Mouse (Mus musculus): ENCODE results near the gene Elmo1. TPM values are rescaled to one million over a fixed set of nuclear protein-coding genes. Genes with fewer than 3 reads are reported as not detected.

Elmo1 gene
- total and polyA plus RNA-seq, 3 experiments: 5.2 to 7.6 TPM; not detected in 1

DNA sequence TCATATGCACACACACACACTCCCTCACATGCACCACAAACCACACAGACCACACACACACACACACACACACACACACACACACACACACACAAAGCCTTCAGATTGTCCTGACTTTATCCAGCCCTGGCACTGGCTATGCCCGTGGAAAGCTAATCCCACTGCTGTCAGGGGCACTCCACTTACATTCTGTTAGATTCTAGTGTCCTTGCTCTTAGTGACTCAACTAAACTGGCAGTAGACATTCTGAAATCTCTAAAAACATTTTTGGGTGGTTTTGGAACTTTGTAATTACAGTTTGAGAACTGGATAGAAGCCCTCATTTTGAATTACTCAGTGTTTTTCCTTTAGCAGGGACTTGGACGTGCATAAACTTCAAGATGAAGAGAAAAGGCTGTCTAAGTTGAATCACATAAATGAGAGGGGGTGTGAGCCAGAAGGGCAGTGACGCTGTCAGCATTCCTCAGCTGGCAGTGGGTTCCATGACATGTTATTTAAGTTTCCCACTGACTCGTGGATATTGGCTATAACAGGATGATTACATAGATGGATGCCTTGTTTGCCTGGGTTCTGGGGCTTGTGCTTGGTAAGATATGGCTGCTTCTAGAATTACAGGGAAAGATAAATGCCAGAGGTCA is 127.2 kb downstream of the Elmo1 start:
- TF ChIP-seq E2F4 (IDR thresholded peaks at IDR 0.05; ENCODE audit: borderline replicate concordance, low read depth, low read length): no peak
- no peak for TF ChIP-seq RAD21 (IDR thresholded peaks at IDR 0.05; ENCODE audit: low read depth, low read length)
- TF ChIP-seq SIN3A (IDR thresholded peaks at IDR 0.05; ENCODE audit: low read length): no peak
- TF ChIP-seq BHLHE40 (IDR thresholded peaks at IDR 0.05; ENCODE audit: borderline replicate concordance, low read depth, low read length): no peak
- no peak for TF ChIP-seq EP300 (IDR thresholded peaks at IDR 0.05; ENCODE audit: low read depth in 1 of 2, low read length in 2 of 2)
- TF ChIP-seq ZKSCAN1 (IDR thresholded peaks at IDR 0.05; ENCODE audit: low read depth, low read length): no peak
- no peak for TF ChIP-seq MEF2A (IDR thresholded peaks at IDR 0.05; ENCODE audit: extremely low read depth, insufficient replicate concordance, low read depth, low read length, poor library complexity, severe bottlenecking)
- TF ChIP-seq MAX (IDR thresholded peaks at IDR 0.05; ENCODE audit: low read length): no peak
- TF ChIP-seq TCF12 (IDR thresholded peaks at IDR 0.05; ENCODE audit: low read depth, low read length): no peak
- no peak for TF ChIP-seq ETS1 (IDR thresholded peaks at IDR 0.05; ENCODE audit: low read depth, low read length)

DNA sequence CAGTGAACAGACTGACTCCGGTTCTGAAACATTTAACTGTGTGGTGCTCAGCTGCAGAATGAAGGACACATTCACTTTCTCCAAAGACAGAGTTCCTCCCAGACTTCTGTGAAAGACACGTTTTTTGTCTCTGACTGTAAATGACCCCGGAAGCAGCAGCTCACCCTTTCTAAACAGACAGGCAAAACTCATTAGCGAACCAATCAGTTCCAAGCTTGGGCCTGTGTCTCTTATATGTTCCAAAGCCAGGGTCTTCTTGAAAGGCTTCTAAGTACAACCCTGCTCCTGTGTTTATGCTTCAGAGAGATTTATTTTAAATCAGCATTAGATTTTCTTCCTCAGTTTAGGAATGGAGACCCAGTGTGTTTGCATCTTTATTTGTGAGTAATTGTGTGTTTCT is 127.7 kb downstream of the Elmo1 start:
- no peak overlapping the region for H3K4me3 ChIP-seq (ENCODE audit: control insufficient read depth in 1 of 2, insufficient read depth in 1 of 2, low read depth in 2 of 2, low read length in 2 of 2)
- no peak overlapping the region for H3K27ac ChIP-seq (ENCODE audit: control insufficient read depth, low read depth, low read length)
- H3K36me3 ChIP-seq (ENCODE audit: control insufficient read depth in 1 of 2, insufficient read depth in 2 of 2, low read length in 2 of 2): no peaks in the 10 kb centered on the region
- TF ChIP-seq ELF1 (IDR thresholded peaks at IDR 0.05; ENCODE audit: low read depth, low read length): no peak
- no peak for TF ChIP-seq UBTF (IDR thresholded peaks at IDR 0.05; ENCODE audit: borderline replicate concordance, insufficient read depth, low read depth, low read length)
- TF ChIP-seq SMC3 (IDR thresholded peaks at IDR 0.05; ENCODE audit: low read depth, low read length): no peak
- no peak for TF ChIP-seq MAX (IDR thresholded peaks at IDR 0.05; ENCODE audit: low read length)
- TF ChIP-seq JUND (IDR thresholded peaks at IDR 0.05; ENCODE audit: low read depth, low read length): no peak
- no peak for TF ChIP-seq NELFE (IDR thresholded peaks at IDR 0.05; ENCODE audit: low read depth, low read length)
- H3K79me2 ChIP-seq (ENCODE audit: control insufficient read depth, insufficient read depth, low read length, poor library complexity): no peaks in the 10 kb centered on the region
- no peak for DNase-seq (ENCODE audit: low read depth, low spot score)
- no peak overlapping the region for H3K9ac ChIP-seq (ENCODE audit: control insufficient read depth, low read depth, low read length, poor library complexity, severe bottlenecking)
- H3K27me3 ChIP-seq (ENCODE audit: control insufficient read depth in 1 of 2, insufficient read depth in 2 of 2, low read length in 2 of 2): no peaks in the 10 kb centered on the region
- H3K4me1 ChIP-seq (ENCODE audit: control insufficient read depth in 1 of 2, insufficient read depth in 2 of 2, low read length in 2 of 2): no peaks in the 10 kb centered on the region
- no peaks in the 10 kb centered on the region for H3K9me3 ChIP-seq (replicated peaks; ENCODE audit: insufficient read depth, low read length)

More for the DNA sequence above, 127.2 kb downstream of the Elmo1 start:
- DNase-seq (ENCODE audit: low read depth, low spot score): no peak
- Histone ChIP-seq H3K4me3 (ENCODE audit: control insufficient read depth in 1 of 2, insufficient read depth in 1 of 2, low read depth in 2 of 2, low read length in 2 of 2) (no peak overlapping the region), H3K27ac (ENCODE audit: control insufficient read depth, low read depth, low read length) (no peak overlapping the region), H3K79me2 (ENCODE audit: control insufficient read depth, insufficient read depth, low read length, poor library complexity) (no peaks in the 10 kb centered on the region), H3K9ac (ENCODE audit: control insufficient read depth, low read depth, low read length, poor library complexity, severe bottlenecking) (no peak overlapping the region), H3K36me3 (ENCODE audit: control insufficient read depth in 1 of 2, insufficient read depth in 2 of 2, low read length in 2 of 2) (no peaks in the 10 kb centered on the region), H3K27me3 (ENCODE audit: control insufficient read depth in 1 of 2, insufficient read depth in 2 of 2, low read length in 2 of 2) (no peaks in the 10 kb centered on the region), H3K4me1 (ENCODE audit: control insufficient read depth in 1 of 2, insufficient read depth in 2 of 2, low read length in 2 of 2) (no peaks in the 10 kb centered on the region), H3K9me3 (replicated peaks; ENCODE audit: insufficient read depth, low read length) (no peaks in the 10 kb centered on the region)
